Mouse (Mus musculus): ENCODE results near the gene Ubn1. TPM values are rescaled to one million over a fixed set of nuclear protein-coding genes. Genes with fewer than 3 reads are reported as not detected.

Gene Ubn1
- polyA plus RNA-seq, 2 experiments, result 25.7 to 37.9 TPM

GRCm38 (mm10) chr16:5113582-5113981 lies 63.7 kb downstream of the Ubn1 start:
- H3K9me3 ChIP-seq (ENCODE audit: control insufficient read depth, low read length), result no peaks in the 10 kb centered on the region
- H3K4me2 ChIP-seq (replicated peaks; ENCODE audit: low read depth, low read length, severe bottlenecking), result no peak overlapping the region
- H3K27ac ChIP-seq (replicated peaks; ENCODE audit: low read depth, low read length), result no peak overlapping the region
- peak; percentile 63 for ATAC-seq (ENCODE audit: low FRiP score, low read depth)
- H3K4me1 ChIP-seq (ENCODE audit: control insufficient read depth, insufficient read depth, low read length), result peaks cover 3% of the 10 kb centered on the region; the same call in 1 of the 2 replicates
- DNase-seq (ENCODE audit: low spot score), result peak; percentile 27
- TF ChIP-seq POLR2A (IDR thresholded peaks at IDR 0.05; ENCODE audit: borderline replicate concordance, extremely low read depth, insufficient read depth, insufficient read length), result no peak
- H3K4me3 ChIP-seq (replicated peaks; ENCODE audit: low read length), result no peak overlapping the region
- no peaks in the 10 kb centered on the region for H3K27me3 ChIP-seq (ENCODE audit: control insufficient read depth, insufficient read depth, low read length)
- H3K9ac ChIP-seq (ENCODE audit: low read depth, low read length, severe bottlenecking), result no peak overlapping the region
- no peaks in the 10 kb centered on the region for H3K36me3 ChIP-seq (ENCODE audit: control insufficient read depth, insufficient read depth, low read length)
- 56% methylated on average over 2 of the region's 2 CpGs for WGBS

GRCm38 (mm10) chr16:5119385-5119784 lies 69.5 kb downstream of the Ubn1 start:
- no peak overlapping the region for H3K4me2 ChIP-seq (replicated peaks; ENCODE audit: low read depth, low read length, severe bottlenecking)
- no peak overlapping the region for H3K27ac ChIP-seq (replicated peaks; ENCODE audit: low read depth, low read length)
- no peak overlapping the region for H3K4me3 ChIP-seq (replicated peaks; ENCODE audit: low read length)
- H3K9me3 ChIP-seq (ENCODE audit: control insufficient read depth, low read length), result no peaks in the 10 kb centered on the region
- no peaks in the 10 kb centered on the region for H3K36me3 ChIP-seq (ENCODE audit: control insufficient read depth, insufficient read depth, low read length)
- H3K4me1 ChIP-seq (ENCODE audit: control insufficient read depth, insufficient read depth, low read length), result no peaks in the 10 kb centered on the region
- no peak overlapping the region for H3K9ac ChIP-seq (ENCODE audit: low read depth, low read length, severe bottlenecking)
- no peak for TF ChIP-seq POLR2A (IDR thresholded peaks at IDR 0.05; ENCODE audit: borderline replicate concordance, extremely low read depth, insufficient read depth, insufficient read length)
- DNase-seq (ENCODE audit: low spot score) (no peak), ATAC-seq (ENCODE audit: low FRiP score, low read depth) (no peak)
- no peaks in the 10 kb centered on the region for H3K27me3 ChIP-seq (ENCODE audit: control insufficient read depth, insufficient read depth, low read length)
- 73% methylated on average over 4 of the region's 4 CpGs for WGBS

GRCm38 (mm10) chr16:5119845-5120244 lies 70.0 kb downstream of the Ubn1 start:
- Histone ChIP-seq H3K27me3 (ENCODE audit: control insufficient read depth, insufficient read depth, low read length) (no peaks in the 10 kb centered on the region), H3K36me3 (ENCODE audit: control insufficient read depth, insufficient read depth, low read length) (no peaks in the 10 kb centered on the region), H3K4me3 (replicated peaks; ENCODE audit: low read length) (no peak overlapping the region), H3K9ac (ENCODE audit: low read depth, low read length, severe bottlenecking) (no peak overlapping the region), H3K4me1 (ENCODE audit: control insufficient read depth, insufficient read depth, low read length) (no peaks in the 10 kb centered on the region), H3K4me2 (replicated peaks; ENCODE audit: low read depth, low read length, severe bottlenecking) (no peak overlapping the region), H3K27ac (replicated peaks; ENCODE audit: low read depth, low read length) (no peak overlapping the region), H3K9me3 (ENCODE audit: control insufficient read depth, low read length) (no peaks in the 10 kb centered on the region)
- WGBS, result 78% methylated on average over 4 of the region's 4 CpGs
- DNase-seq (ENCODE audit: low spot score) (no peak), ATAC-seq (ENCODE audit: low FRiP score, low read depth) (peak; percentile 62; the same call in 1 of the 2 replicates)
- no peak for TF ChIP-seq POLR2A (IDR thresholded peaks at IDR 0.05; ENCODE audit: borderline replicate concordance, extremely low read depth, insufficient read depth, insufficient read length)

- Histone ChIP-seq H3K27ac (replicated peaks; ENCODE audit: low read depth, low read length) (no peak overlapping the region), H3K36me3 (ENCODE audit: control insufficient read depth, insufficient read depth, low read length) (no peaks in the 10 kb centered on the region), H3K9ac (ENCODE audit: low read depth, low read length, severe bottlenecking) (no peak overlapping the region), H3K4me2 (replicated peaks; ENCODE audit: low read depth, low read length, severe bottlenecking) (no peak overlapping the region), H3K9me3 (ENCODE audit: control insufficient read depth, low read length) (no peaks in the 10 kb centered on the region), H3K4me1 (ENCODE audit: control insufficient read depth, insufficient read depth, low read length) (no peaks in the 10 kb centered on the region), H3K27me3 (ENCODE audit: control insufficient read depth, insufficient read depth, low read length) (no peaks in the 10 kb centered on the region), H3K4me3 (replicated peaks; ENCODE audit: low read length) (no peak overlapping the region)
- ATAC-seq (ENCODE audit: low FRiP score, low read depth) (no peak), DNase-seq (ENCODE audit: low spot score) (no peak)
- no peak for TF ChIP-seq POLR2A (IDR thresholded peaks at IDR 0.05; ENCODE audit: borderline replicate concordance, extremely low read depth, insufficient read depth, insufficient read length)
- 57% methylated on average over 6 of the region's 6 CpGs for WGBS
Observed at GRCm38 (mm10) chr16:5123476-5123875, 73.6 kb downstream of the Ubn1 start.

- no peak for DNase-seq (ENCODE audit: low spot score)
- WGBS, result 38% methylated on average over 2 of the region's 2 CpGs
- Histone ChIP-seq H3K27me3 (ENCODE audit: control insufficient read depth, insufficient read depth, low read length) (peaks cover 46% of the 10 kb centered on the region), H3K4me3 (replicated peaks; ENCODE audit: low read length) (no peak overlapping the region), H3K9ac (ENCODE audit: low read depth, low read length, severe bottlenecking) (no peak overlapping the region), H3K9me3 (ENCODE audit: control insufficient read depth, low read length) (no peaks in the 10 kb centered on the region), H3K27ac (replicated peaks; ENCODE audit: low read depth, low read length) (no peak overlapping the region), H3K4me1 (ENCODE audit: control insufficient read depth, insufficient read depth, low read length) (peaks cover 5% of the 10 kb centered on the region; the same call in 1 of the 2 replicates), H3K4me2 (replicated peaks; ENCODE audit: low read depth, low read length, severe bottlenecking) (no peak overlapping the region), H3K36me3 (ENCODE audit: control insufficient read depth, insufficient read depth, low read length) (no peaks in the 10 kb centered on the region)
- no peak for ATAC-seq (ENCODE audit: low FRiP score, low read depth)
- TF ChIP-seq POLR2A (IDR thresholded peaks at IDR 0.05; ENCODE audit: borderline replicate concordance, extremely low read depth, insufficient read depth, insufficient read length), result no peak
Observed at GRCm38 (mm10) chr16:5130196-5130595, 80.3 kb downstream of the Ubn1 start.

GRCm38 (mm10) chr16:5130766-5131165 lies 80.9 kb downstream of the Ubn1 start:
- peaks cover 5% of the 10 kb centered on the region; the same call in 1 of the 2 replicates for H3K4me1 ChIP-seq (ENCODE audit: control insufficient read depth, insufficient read depth, low read length)
- H3K4me3 ChIP-seq (replicated peaks; ENCODE audit: low read length), result 0 out of 2 replicates have a peak overlapping the region, but pooled peaks have one; percentile 41
- peaks cover 46% of the 10 kb centered on the region for H3K27me3 ChIP-seq (ENCODE audit: control insufficient read depth, insufficient read depth, low read length)
- H3K9me3 ChIP-seq (ENCODE audit: control insufficient read depth, low read length), result no peaks in the 10 kb centered on the region
- H3K36me3 ChIP-seq (ENCODE audit: control insufficient read depth, insufficient read depth, low read length), result no peaks in the 10 kb centered on the region
- WGBS, result 31% methylated on average over 4 of the region's 4 CpGs
- no peak overlapping the region for H3K9ac ChIP-seq (ENCODE audit: low read depth, low read length, severe bottlenecking)
- ATAC-seq (ENCODE audit: low FRiP score, low read depth) (no peak), DNase-seq (ENCODE audit: low spot score) (no peak)
- no peak overlapping the region for H3K27ac ChIP-seq (replicated peaks; ENCODE audit: low read depth, low read length)
- no peak overlapping the region for H3K4me2 ChIP-seq (replicated peaks; ENCODE audit: low read depth, low read length, severe bottlenecking)
- TF ChIP-seq POLR2A (IDR thresholded peaks at IDR 0.05; ENCODE audit: borderline replicate concordance, extremely low read depth, insufficient read depth, insufficient read length), result no peak

Measured in limb, embryonic 14.5 days (tissue).